Mouse (Mus musculus) embryonic facial prominence, embryonic 11.5 days (tissue): ENCODE results near the gene Cacna1s. TPM values are rescaled to one million over a fixed set of nuclear protein-coding genes. Genes with fewer than 3 reads are reported as not detected.

Experiments used
- ATAC-seq: fragments of 200-750 bp; cut with Nextera tagmentation; replicated peaks from 2 replicates; pipeline ENCODE4 v1.8.0; 2017; ENCODE audit warnings: low read depth; ENCODE audit not compliant: insufficient number of reproducible peaks, low FRiP score, low TSS enrichment
- DNase-seq: peaks from one replicate; pipeline ENCODE4 v3.0.0-alpha.2; 2015; ENCODE audit warnings: low spot score
- H3K27ac ChIP-seq: fragments of 300-500 bp; sonication (generic); replicated peaks from 2 replicates; pipeline ENCODE4 v1.5.1; 2014; ENCODE audit warnings: mild to moderate bottlenecking, low read depth, low read length, control low read depth
- H3K27me3 ChIP-seq: fragments of 300-500 bp; sonication (generic); 2 replicates; pipeline ENCODE4 v1.6.1; 2014; ENCODE audit warnings: mild to moderate bottlenecking, low read length, moderate library complexity, mixed read lengths; ENCODE audit not compliant: control insufficient read depth, insufficient read depth
- H3K36me3 ChIP-seq: fragments of 300-500 bp; sonication (generic); replicated peaks from 2 replicates; pipeline ENCODE4 v1.6.1; 2014; ENCODE audit warnings: low read depth, mild to moderate bottlenecking, low read length, moderate library complexity, mixed read lengths; ENCODE audit not compliant: control insufficient read depth, insufficient read depth
- H3K4me1 ChIP-seq: fragments of 300-500 bp; sonication (generic); 2 replicates; pipeline ENCODE4 v1.6.1; 2014; ENCODE audit warnings: low read length, mixed read lengths; ENCODE audit not compliant: control insufficient read depth, insufficient read depth
- H3K4me2 ChIP-seq: fragments of 300-500 bp; sonication (generic); 2 replicates; pipeline ENCODE4 v1.6.1; 2014; ENCODE audit warnings: low read depth, mild to moderate bottlenecking, control low read depth, low read length, moderate library complexity
- H3K4me3 ChIP-seq: fragments of 300-500 bp; sonication (generic); 2 replicates; pipeline ENCODE4 v1.5.1; 2014; ENCODE audit warnings: low read depth, low read length, control low read depth
- H3K9ac ChIP-seq: fragments of 300-500 bp; sonication (generic); replicated peaks from 2 replicates; pipeline ENCODE4 v1.6.1; 2014; ENCODE audit warnings: mild to moderate bottlenecking, control low read depth, low read length
- H3K9me3 ChIP-seq: fragments of 300-500 bp; sonication (generic); replicated peaks from 2 replicates; pipeline ENCODE4 v1.6.1; 2016; ENCODE audit warnings: mild to moderate bottlenecking, low read length, inconsistent platforms, mixed read lengths; ENCODE audit not compliant: control insufficient read depth
- WGBS: fragments of 180-500 bp; shearing (Covaris S2); extraction: QIAGEN DNeasy Blood & Tissue Kit; methylation state at CpG from one replicate; pipeline ENCODE4 v1.1.7; 2014; 5-methylcytosine and 5-hydroxymethylcytosine counted together
- polyA plus RNA-seq: library from polyadenylated mRNA; unstranded; fragments of >200 nt; fragmentation: Nextera tagmentation; extraction: Ambion mirVana; gene quantifications from 2 replicates; pipeline ENCODE4 v1.2.1, GENCODE M21; 2014

Cacna1s gene
- 0.10 TPM in 1 of 2 replicates, not detected in the other for polyA plus RNA-seq

GRCm38 (mm10) chr1:136052547-136052946 lies at the start of gene Cacna1s:
Cacna1s (plus strand) TSS chr1:136052750.
- Histone ChIP-seq H3K4me2 (no peak within 1 kb of the TSS), H3K9ac (no peak within 1 kb of the TSS), H3K9me3 (no peaks in the 10 kb centered on the region), H3K27me3 (peaks cover 21% of the 10 kb centered on the region), H3K4me1 (no peaks in the 10 kb centered on the region; the same call in 1 of the 2 replicates), H3K36me3 (no peaks in the 10 kb centered on the region), H3K4me3 (no peak within 1 kb of the TSS), H3K27ac (no peak within 1 kb of the TSS)
- no peak for ATAC-seq
- DNase-seq, result no peak
- 22% methylated on average over 9 of the region's 11 CpGs for WGBS

- Histone ChIP-seq H3K27me3 (0 out of 2 replicates have a peak, but pooled peaks cover 4% of the 10 kb centered on the region), H3K27ac (no peak within 1 kb of the TSS), H3K4me1 (no peaks in the 10 kb centered on the region), H3K4me2 (no peak within 1 kb of the TSS), H3K9me3 (no peaks in the 10 kb centered on the region), H3K9ac (no peak within 1 kb of the TSS), H3K36me3 (no peaks in the 10 kb centered on the region), H3K4me3 (no peak within 1 kb of the TSS)
- DNase-seq, result no peak
- ATAC-seq, result no peak
- WGBS, result 74% methylated on average over 3 of the region's 3 CpGs
Observed at GRCm38 (mm10) chr1:136006292-136006748, 46.2 kb upstream of the Cacna1s start, which contains the start of gene Igfn1. Igfn1 (minus strand) TSS chr1:136006342.

GRCm38 (mm10) chr1:136007211-136008158 lies 45.1 kb upstream of the Cacna1s start, which contains the start of gene Tmem9:
Tmem9 (plus strand) TSS chr1:136008150.
- Histone ChIP-seq H3K4me2 (peak within 1 kb of the TSS; percentile 76), H3K9me3 (no peaks in the 10 kb centered on the region), H3K4me1 (no peaks in the 10 kb centered on the region), H3K9ac (peak within 1 kb of the TSS; percentile 41), H3K36me3 (no peaks in the 10 kb centered on the region), H3K4me3 (peak within 1 kb of the TSS; percentile 44), H3K27me3 (0 out of 2 replicates have a peak, but pooled peaks cover 4% of the 10 kb centered on the region), H3K27ac (no peak within 1 kb of the TSS)
- 3% methylated on average over 37 of the region's 37 CpGs for WGBS
- DNase-seq (peak; percentile 81), ATAC-seq (peak; percentile 85)

- H3K9ac ChIP-seq, result no peak overlapping the region
- H3K27me3 ChIP-seq, result 0 out of 2 replicates have a peak, but pooled peaks cover 4% of the 10 kb centered on the region
- H3K4me2 ChIP-seq, result peak overlapping the region; percentile 76
- no peaks in the 10 kb centered on the region for H3K4me1 ChIP-seq
- 20% methylated on average over 8 of the region's 8 CpGs for WGBS
- H3K4me3 ChIP-seq, result peak overlapping the region; percentile 44; the same call in 1 of the 2 replicates
- H3K27ac ChIP-seq, result no peak overlapping the region
- H3K9me3 ChIP-seq, result no peaks in the 10 kb centered on the region
- H3K36me3 ChIP-seq, result no peaks in the 10 kb centered on the region
- ATAC-seq (no peak), DNase-seq (no peak)
Observed at GRCm38 (mm10) chr1:136008159-136008533, 44.4 kb upstream of the Cacna1s start.

- Histone ChIP-seq H3K9me3 (no peaks in the 10 kb centered on the region), H3K27ac (no peak overlapping the region), H3K36me3 (no peaks in the 10 kb centered on the region), H3K9ac (no peak overlapping the region), H3K4me3 (no peak overlapping the region), H3K27me3 (0 out of 2 replicates have a peak, but pooled peaks cover 4% of the 10 kb centered on the region), H3K4me1 (no peaks in the 10 kb centered on the region), H3K4me2 (no peak overlapping the region)
- DNase-seq (no peak), ATAC-seq (no peak)
- WGBS, result 87% methylated on average over 4 of the region's 4 CpGs
Observed at GRCm38 (mm10) chr1:136010247-136010646, 42.3 kb upstream of the Cacna1s start.

GRCm38 (mm10) chr1:136013513-136013912 lies 39.0 kb upstream of the Cacna1s start:
- WGBS, result 74% methylated on average over 4 of the region's 4 CpGs
- no peak for DNase-seq
- ATAC-seq, result no peak
- Histone ChIP-seq H3K9me3 (no peaks in the 10 kb centered on the region), H3K4me3 (no peak overlapping the region), H3K4me2 (no peak overlapping the region), H3K9ac (no peak overlapping the region), H3K27ac (no peak overlapping the region), H3K4me1 (no peaks in the 10 kb centered on the region), H3K27me3 (no peaks in the 10 kb centered on the region), H3K36me3 (no peaks in the 10 kb centered on the region)

GRCm38 (mm10) chr1:136014796-136015502 lies 37.6 kb upstream of the Cacna1s start:
- Histone ChIP-seq H3K27me3 (no peaks in the 10 kb centered on the region), H3K4me2 (no peak overlapping the region), H3K4me1 (no peaks in the 10 kb centered on the region), H3K9ac (no peak overlapping the region), H3K9me3 (no peaks in the 10 kb centered on the region), H3K27ac (no peak overlapping the region), H3K36me3 (no peaks in the 10 kb centered on the region), H3K4me3 (no peak overlapping the region)
- ATAC-seq (no peak), DNase-seq (no peak)
- 80% methylated on average over 2 of the region's 2 CpGs for WGBS
